Mouse (Mus musculus): ENCODE results near the gene Rassf6.
A peak's percentile ranks its signal among the peaks of the same experiment; 100 is the strongest.
"Not testable (repeated sequence)": the region's sequence is repeated elsewhere in the genome, so short reads cannot be mapped to it uniquely, and the experiment has no call there.

The Rassf6 gene

DNA sequence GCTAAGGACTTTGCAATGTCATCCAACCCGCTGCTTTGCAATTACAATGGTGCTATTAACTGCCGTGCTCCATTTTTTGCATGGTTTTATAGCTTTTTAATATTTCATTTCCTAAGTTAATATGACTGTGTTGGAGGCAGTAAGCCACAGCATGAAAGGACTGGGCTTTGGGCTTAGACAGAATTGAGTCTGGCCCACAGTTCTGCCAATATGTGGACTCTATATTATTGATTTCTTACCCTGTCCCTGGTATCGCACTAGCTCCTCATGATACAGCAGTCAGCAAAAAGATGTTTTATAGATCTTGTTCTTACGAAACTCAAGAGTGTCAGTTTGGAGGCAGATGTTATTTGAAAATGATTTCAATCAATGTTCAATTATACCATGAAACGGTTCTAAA, 5.9 kb upstream of the Rassf6 start:
- H3K36me3 ChIP-seq (ENCODE audit: control insufficient read depth, insufficient read depth, low read length, poor library complexity, severe bottlenecking): no peaks in the 10 kb centered on the region

DNA sequence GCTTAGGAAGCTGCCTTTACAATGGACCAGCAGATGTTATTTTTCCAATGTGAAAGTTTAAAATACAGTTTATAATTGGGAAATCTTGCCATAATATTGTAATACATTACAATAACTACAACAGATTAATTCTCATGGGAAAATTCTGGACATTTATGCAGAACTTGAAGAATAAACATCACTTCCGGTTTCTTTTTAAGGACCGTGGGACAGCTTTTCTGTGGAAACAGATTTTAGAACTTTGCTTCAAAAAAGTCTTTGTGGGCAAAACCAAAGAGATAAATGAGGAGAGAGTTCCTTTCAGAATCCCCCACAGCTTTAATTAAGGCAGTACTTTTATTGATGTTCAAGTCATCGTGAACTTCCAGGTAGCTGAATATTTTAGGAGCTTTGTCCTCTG, 5.1 kb upstream of the Rassf6 start:
- no peaks in the 10 kb centered on the region for H3K27me3 ChIP-seq (ENCODE audit: control insufficient read depth, insufficient read depth, low read length, poor library complexity, severe bottlenecking)

More for the DNA sequence above, 5.9 kb upstream of the Rassf6 start:
- H3K27me3 ChIP-seq (ENCODE audit: control insufficient read depth, insufficient read depth, low read length, poor library complexity, severe bottlenecking): no peaks in the 10 kb centered on the region
- no peak for DNase-seq (ENCODE audit: low read depth, low spot score)

DNA sequence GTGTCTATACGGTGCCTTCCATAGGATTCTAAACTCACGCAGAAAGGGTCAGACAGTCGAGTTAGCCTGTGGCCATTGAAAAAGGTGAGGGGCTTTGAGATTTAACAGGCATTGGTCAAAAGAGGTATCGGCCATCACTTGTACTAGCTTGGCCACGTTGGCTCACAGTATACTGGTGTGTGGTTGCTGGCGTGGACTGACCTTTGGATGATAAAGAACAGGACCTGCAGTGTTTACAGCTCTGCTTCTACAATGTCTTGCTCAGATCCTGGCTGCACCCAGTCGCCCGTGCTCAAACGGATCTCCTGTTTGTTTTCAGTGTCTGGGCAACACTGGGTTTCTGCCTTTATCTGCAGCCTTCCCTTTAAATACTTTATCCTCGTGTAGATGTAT, 757 bp upstream of the Rassf6 start:
- no peak for DNase-seq (ENCODE audit: low read depth, low spot score)
- Histone ChIP-seq H3K36me3 (ENCODE audit: control insufficient read depth, insufficient read depth, low read length, poor library complexity, severe bottlenecking) (no peaks in the 10 kb centered on the region), H3K27me3 (ENCODE audit: control insufficient read depth, insufficient read depth, low read length, poor library complexity, severe bottlenecking) (no peaks in the 10 kb centered on the region)

More for the DNA sequence above, 5.1 kb upstream of the Rassf6 start:
- DNase-seq (ENCODE audit: low read depth, low spot score): no peak
- H3K36me3 ChIP-seq (ENCODE audit: control insufficient read depth, insufficient read depth, low read length, poor library complexity, severe bottlenecking): no peaks in the 10 kb centered on the region

DNA sequence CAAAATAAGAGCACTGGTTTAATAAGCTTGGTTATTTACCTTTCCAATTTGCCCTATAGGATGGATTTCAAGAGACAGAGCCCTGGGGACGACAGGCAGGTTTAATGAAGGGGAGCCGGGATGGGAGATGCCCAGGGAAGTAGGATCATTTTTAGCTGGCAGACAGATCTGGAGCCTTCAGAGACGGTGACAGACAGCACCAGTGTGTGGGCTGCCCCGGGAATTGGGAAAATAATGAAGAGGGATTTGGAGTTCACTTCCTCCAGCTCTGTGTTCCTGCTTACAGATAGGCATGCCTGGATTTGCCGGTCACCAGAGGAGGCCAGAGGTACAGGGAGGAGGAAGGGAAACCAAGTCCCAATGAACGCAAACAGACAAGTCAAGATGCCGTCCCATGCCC, 5.6 kb downstream of the Rassf6 start:
- H3K27me3 ChIP-seq (ENCODE audit: control insufficient read depth, insufficient read depth, low read length, poor library complexity, severe bottlenecking): no peaks in the 10 kb centered on the region
- DNase-seq (ENCODE audit: low read depth, low spot score): no peak
- H3K36me3 ChIP-seq (ENCODE audit: control insufficient read depth, insufficient read depth, low read length, poor library complexity, severe bottlenecking): no peaks in the 10 kb centered on the region

DNA sequence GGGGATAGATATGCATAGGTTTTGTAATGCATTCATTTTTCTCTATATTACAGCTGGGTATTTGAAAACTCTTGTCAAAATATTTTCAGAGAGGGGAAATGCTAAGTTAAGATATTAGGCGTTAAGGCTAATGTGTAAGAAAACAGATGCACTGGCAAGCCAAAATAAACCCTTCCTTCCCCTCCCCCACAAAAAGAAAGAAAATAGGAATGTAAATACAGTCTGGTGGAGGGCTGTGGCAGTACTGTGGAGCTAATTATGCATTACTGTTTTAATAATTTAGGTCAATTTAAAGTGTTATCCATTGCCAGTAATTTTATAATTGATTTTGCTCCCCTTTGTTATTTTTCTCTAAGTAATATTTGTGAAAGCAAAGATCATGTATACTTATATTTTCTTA, 11.9 kb downstream of the Rassf6 start:
- no peak for DNase-seq (ENCODE audit: low read depth, low spot score)
- no peaks in the 10 kb centered on the region for H3K36me3 ChIP-seq (ENCODE audit: control insufficient read depth, insufficient read depth, low read length, poor library complexity, severe bottlenecking)
- H3K27me3 ChIP-seq (ENCODE audit: control insufficient read depth, insufficient read depth, low read length, poor library complexity, severe bottlenecking): no peaks in the 10 kb centered on the region

DNA sequence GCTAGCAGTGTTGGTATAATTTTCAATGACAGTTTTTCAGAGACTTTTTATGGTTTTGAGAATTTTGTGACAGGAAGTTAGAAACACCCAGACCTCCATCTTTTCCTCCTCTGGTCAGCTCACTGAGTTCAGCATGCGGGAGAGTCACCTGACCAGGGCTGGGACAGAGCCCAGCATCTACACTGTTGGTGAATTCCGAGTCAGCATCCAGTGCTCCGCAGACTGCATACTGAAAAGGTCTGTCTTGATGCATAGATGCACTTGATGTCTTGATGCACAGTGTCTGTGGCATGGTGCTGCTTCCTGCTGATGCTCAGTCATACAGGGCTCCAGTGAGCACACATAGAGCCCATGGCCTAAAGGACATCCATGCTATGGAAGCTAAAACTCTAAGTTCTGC, 12.4 kb downstream of the Rassf6 start:
- no peak for DNase-seq (ENCODE audit: low read depth, low spot score)
- no peaks in the 10 kb centered on the region for H3K36me3 ChIP-seq (ENCODE audit: control insufficient read depth, insufficient read depth, low read length, poor library complexity, severe bottlenecking)
- no peaks in the 10 kb centered on the region for H3K27me3 ChIP-seq (ENCODE audit: control insufficient read depth, insufficient read depth, low read length, poor library complexity, severe bottlenecking)

DNA sequence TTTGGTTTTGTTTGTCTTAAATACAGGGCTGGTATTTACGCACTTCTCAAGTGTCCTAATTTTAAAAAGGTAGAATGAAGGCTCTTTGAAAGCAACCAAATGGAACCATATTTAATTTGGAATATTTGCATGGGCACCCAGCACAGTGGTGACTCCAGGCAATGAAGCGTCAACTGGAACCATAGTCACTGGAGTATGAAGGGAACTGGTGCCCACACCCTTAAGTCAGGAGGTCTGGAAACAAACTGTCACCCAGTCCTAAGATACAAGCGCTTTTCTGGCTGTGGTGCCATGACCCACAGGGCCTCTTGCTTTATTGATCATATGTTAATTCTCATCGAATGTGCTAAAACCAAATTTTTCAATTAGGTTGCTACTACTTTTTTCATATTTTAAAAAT, 13.0 kb downstream of the Rassf6 start:
- Histone ChIP-seq H3K36me3 (ENCODE audit: control insufficient read depth, insufficient read depth, low read length, poor library complexity, severe bottlenecking) (no peaks in the 10 kb centered on the region), H3K27me3 (ENCODE audit: control insufficient read depth, insufficient read depth, low read length, poor library complexity, severe bottlenecking) (no peaks in the 10 kb centered on the region)

DNA sequence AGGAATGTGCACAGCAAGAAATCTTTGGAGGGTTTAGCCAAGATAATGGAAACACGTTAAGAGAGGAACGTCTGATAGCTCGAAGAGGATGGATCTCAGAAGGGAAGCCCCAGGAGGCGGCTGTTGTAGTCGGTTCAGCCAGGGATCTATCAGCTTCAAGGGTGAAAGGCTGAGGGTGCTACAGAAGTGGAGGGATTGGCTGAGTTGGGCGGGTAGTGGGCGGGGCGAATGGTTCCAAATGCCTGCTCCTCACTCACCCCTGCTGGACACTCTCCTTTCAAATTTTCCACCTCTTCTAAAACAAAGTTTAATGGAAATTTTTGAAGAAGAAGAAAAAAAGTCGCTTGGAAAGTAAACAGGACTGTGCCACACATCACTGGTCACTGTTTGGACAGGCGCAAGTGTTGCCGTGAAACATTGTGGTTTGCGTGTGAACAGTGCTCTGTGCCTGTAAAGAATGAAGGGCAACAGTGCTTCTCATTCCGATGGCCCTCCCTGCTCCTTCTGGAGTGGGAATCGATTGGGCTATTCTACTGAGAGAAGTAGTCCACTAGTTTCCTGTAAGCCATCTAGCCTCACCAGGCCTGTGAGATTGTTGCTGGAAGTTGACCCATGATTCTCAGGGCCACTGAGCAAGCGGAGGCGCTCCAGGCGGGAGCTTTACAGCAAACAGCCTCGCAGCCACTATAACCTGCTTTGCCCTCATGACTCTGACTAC, 15.6 kb downstream of the Rassf6 start:
- no peak for DNase-seq (ENCODE audit: low read depth, low spot score)
- no peaks in the 10 kb centered on the region for H3K36me3 ChIP-seq (ENCODE audit: control insufficient read depth, insufficient read depth, low read length, poor library complexity, severe bottlenecking)

More for the DNA sequence above, 13.0 kb downstream of the Rassf6 start:
- peak; percentile 53 for DNase-seq (ENCODE audit: low read depth, low spot score)

DNA sequence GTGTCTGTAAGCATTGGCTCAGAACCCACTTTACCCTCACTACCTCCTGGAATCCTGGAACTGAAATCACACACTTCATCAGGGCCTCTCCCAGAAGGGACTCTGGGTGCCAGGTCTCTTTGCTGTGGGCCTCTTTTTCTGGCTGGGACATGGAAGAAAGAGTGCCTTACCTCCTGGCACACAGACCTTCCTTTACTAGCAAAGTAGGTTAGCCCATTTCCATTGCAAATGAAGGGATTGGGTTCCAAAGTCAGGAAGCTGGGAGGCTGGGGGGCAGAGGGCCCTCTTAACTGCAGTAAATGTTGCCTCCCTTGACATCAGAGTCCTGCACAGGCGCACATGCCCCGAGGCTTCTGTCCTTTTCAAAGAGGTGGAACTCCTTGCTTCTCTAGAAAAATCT, 17.2 kb downstream of the Rassf6 start:
- Histone ChIP-seq H3K27me3 (ENCODE audit: control insufficient read depth, insufficient read depth, low read length, poor library complexity, severe bottlenecking) (no peaks in the 10 kb centered on the region), H3K36me3 (ENCODE audit: control insufficient read depth, insufficient read depth, low read length, poor library complexity, severe bottlenecking) (no peaks in the 10 kb centered on the region)
- no peak for DNase-seq (ENCODE audit: low read depth, low spot score)

More for the DNA sequence above, 15.6 kb downstream of the Rassf6 start:
- H3K27me3 ChIP-seq (ENCODE audit: control insufficient read depth, insufficient read depth, low read length, poor library complexity, severe bottlenecking): no peaks in the 10 kb centered on the region

DNA sequence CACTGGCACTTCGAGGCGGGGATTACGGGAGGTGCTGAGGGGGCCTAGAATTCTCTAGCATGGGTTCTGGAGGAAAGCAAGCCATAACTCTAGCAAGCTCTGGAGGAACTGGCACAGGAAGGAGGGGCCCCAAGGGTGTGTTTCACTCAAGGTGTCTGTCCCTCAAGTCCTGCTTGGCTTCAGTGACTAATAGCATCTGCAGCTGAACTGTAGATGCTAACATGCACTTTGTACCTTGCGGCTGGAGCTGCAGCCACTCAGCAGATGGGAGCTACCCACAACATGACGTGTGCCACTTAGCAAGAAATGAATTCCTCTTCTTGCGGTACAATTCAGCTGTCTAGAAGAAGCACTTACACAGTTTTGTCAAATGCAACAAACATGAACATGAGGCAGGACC, 18.7 kb downstream of the Rassf6 start:
- Histone ChIP-seq H3K27me3 (ENCODE audit: control insufficient read depth, insufficient read depth, low read length, poor library complexity, severe bottlenecking) (no peaks in the 10 kb centered on the region), H3K36me3 (ENCODE audit: control insufficient read depth, insufficient read depth, low read length, poor library complexity, severe bottlenecking) (no peaks in the 10 kb centered on the region)
- DNase-seq (ENCODE audit: low read depth, low spot score): no peak

DNA sequence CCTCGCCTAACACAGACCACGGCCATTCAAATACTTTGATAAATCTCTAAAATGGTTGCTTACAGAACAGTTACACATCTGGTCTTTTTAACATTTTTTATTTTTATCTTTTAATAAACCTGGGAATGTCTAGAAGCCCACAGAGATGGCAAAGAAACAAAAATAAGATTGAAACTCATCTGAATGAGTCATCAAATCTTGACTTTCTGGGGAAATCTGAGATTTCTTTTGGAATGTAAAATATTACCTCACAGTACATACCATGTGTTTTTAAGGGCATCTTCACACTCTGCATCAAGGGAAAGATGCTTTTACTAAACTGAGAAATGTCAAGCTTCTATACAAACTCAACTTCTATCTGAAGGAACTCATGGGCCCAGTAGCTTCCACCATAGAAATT, 19.1 kb downstream of the Rassf6 start:
- H3K27me3 ChIP-seq (ENCODE audit: control insufficient read depth, insufficient read depth, low read length, poor library complexity, severe bottlenecking): no peaks in the 10 kb centered on the region
- no peaks in the 10 kb centered on the region for H3K36me3 ChIP-seq (ENCODE audit: control insufficient read depth, insufficient read depth, low read length, poor library complexity, severe bottlenecking)
- DNase-seq (ENCODE audit: low read depth, low spot score): no peak

DNA sequence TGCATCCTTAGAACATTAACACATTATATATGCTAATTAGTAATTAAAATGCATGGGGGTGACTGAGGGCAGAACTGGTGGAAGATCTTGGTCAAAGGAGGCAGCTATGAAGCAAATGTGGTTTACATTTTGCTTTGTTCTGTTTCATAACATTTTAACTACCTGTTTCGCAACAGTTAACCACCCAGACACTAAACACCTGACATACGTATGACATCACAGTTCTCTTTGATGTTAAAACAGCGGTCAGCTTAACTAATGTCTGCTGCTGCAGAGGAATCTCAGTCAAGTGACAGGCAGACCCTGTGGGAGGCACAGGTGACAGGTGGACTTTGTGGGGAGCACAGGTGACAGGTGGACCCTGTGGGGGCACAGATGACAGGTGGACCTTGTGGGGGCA, 22.6 kb downstream of the Rassf6 start:
- H3K36me3 ChIP-seq (ENCODE audit: control insufficient read depth, insufficient read depth, low read length, poor library complexity, severe bottlenecking): no peaks in the 10 kb centered on the region
- no peak for DNase-seq (ENCODE audit: low read depth, low spot score)
- H3K27me3 ChIP-seq (ENCODE audit: control insufficient read depth, insufficient read depth, low read length, poor library complexity, severe bottlenecking): no peaks in the 10 kb centered on the region

DNA sequence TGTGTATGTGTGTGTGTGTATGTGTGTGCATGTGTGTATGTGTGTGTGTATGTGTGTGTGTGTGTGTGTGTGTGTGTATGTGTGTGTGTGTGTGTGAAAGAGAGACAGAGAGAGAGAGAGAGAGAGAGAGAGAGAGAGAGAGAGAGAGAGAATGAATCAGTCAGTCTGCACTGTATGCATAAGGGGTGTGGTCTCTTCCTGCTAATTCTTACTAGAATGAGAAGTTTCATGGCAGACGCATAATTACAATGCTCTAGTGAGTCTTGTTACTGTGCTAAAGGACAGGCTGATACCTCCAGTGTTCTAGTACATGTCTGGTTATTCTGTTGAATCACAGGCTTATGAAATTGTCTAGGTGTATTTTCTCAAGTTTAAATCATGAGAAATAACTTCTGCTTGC, 27.7 kb downstream of the Rassf6 start:
- not testable (repeated sequence) for H3K27me3 ChIP-seq (ENCODE audit: control insufficient read depth, insufficient read depth, low read length, poor library complexity, severe bottlenecking); H3K36me3 ChIP-seq (ENCODE audit: control insufficient read depth, insufficient read depth, low read length, poor library complexity, severe bottlenecking)
- peak; percentile 18 for DNase-seq (ENCODE audit: low read depth, low spot score)

DNA sequence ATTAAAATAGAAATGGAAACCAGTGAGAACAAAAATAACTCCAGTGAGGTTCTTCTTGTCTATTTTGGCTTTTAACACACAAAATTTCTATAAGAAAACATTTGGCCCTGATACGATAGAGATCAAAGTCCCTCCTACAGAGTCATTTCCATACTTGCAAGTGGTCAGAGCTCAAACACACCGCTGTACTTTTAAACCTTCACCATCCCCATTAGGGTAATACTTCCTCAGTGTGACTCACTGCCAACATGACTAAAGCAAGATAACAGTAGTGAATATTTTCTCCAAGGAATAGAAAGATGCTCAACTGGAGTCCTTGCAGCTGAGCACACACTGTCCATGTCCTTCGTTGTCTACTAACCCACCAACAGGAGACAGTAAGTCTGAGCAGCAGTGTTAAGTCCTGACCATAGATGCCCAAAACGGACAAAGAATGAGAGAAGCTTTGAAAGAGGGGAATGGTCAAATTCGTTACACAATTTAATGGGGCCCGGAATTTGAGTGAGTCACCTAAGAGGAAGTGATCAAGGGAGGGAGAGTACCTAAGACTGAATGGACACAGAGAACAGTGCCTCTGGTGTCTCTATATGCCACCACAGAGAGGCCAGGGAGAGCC, 28.4 kb downstream of the Rassf6 start:
- 0 out of 2 replicates have a peak, but pooled peaks cover 1% of the 10 kb centered on the region for H3K36me3 ChIP-seq (ENCODE audit: control insufficient read depth, insufficient read depth, low read length, poor library complexity, severe bottlenecking)
- no peaks in the 10 kb centered on the region for H3K27me3 ChIP-seq (ENCODE audit: control insufficient read depth, insufficient read depth, low read length, poor library complexity, severe bottlenecking)
- DNase-seq (ENCODE audit: low read depth, low spot score): peak; percentile 75

DNA sequence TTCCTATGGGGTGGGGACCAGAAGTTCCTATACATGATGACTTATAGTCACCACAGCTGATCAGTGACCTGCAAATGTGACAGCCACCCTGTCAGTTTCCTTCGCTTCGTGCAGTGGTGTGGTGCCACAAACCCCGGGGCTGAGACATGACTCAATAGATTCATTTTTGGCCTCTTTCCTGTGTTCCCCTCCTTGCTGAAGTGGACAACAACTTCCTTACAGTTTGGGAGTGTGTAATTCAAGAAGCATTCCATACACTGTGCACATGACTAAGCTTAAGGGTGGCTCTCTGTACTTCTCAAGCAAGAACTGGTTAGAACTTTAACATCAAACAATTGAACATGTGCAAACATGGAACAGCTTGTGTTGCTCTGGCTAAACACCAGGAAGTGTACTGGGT, 29.1 kb downstream of the Rassf6 start:
- H3K36me3 ChIP-seq (ENCODE audit: control insufficient read depth, insufficient read depth, low read length, poor library complexity, severe bottlenecking): 0 out of 2 replicates have a peak, but pooled peaks cover 1% of the 10 kb centered on the region
- peak; percentile 39 for DNase-seq (ENCODE audit: low read depth, low spot score)
- H3K27me3 ChIP-seq (ENCODE audit: control insufficient read depth, insufficient read depth, low read length, poor library complexity, severe bottlenecking): no peaks in the 10 kb centered on the region

Measured in splenic B cell, adult 2 months (primary cell).